Mouse (Mus musculus) adrenal gland (tissue): ENCODE measurements around the gene Suv39h2.

Source experiments
- intact Hi-C: fragments of 180-260 bp; cut with DNase I; formaldehyde crosslinking; loops from one replicate; pipeline ENCODE4 v1.15.1; 2025

Suv39h2 gene

GRCm38 (mm10) chr2:3423841-3424578 is 50.8 kb downstream of the Suv39h2 start, which contains the start of gene Dclre1c:
Gene Dclre1c, plus strand, starts transcription at chr2:3424131.
- intact Hi-C loops: no loop called here

DNA sequence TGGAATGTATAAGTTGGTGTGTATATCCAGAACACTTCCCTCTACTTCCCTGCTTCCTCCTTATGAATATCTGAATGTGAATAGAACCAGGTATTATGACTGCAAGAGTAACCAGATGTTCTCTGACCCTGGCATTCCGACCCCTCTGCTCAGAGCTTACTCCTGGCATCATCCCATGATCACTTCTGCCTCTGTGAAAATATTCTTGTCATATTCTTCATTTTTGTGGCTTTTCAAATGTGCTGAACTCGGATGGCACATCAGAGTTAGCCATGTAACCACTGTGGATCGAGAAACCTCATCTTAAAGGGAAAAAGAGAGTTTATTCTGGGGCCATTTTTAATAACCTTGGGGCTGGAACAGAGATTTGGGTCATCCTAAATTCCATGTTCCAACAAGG is 52.3 kb downstream of the Suv39h2 start, which contains the start of gene Meig1:
Gene Meig1 (minus strand): TSS at position 101 of the 400 bp plus-strand sequence.
- intact Hi-C loops: no loop called here

GRCm38 (mm10) chr2:3420157-3420556 is 54.7 kb downstream of the Suv39h2 start:
- intact Hi-C loops: no loop called here

GRCm38 (mm10) chr2:3418883-3419431 is 55.9 kb downstream of the Suv39h2 start:
- intact Hi-C loops: loop anchor here (5.0 kb wide), 1 partner anchor 93 kb away; the partner anchor contains the start of genes Cdnf, Gm45902 and Hspa14

- intact Hi-C loops: loop anchor here (5.0 kb wide), 1 partner anchor 97 kb away; the partner anchor contains the start of genes Cdnf, Gm45902 and Hspa14
These were observed 59.2 kb downstream of the Suv39h2 start for GRCm38 (mm10) chr2:3415676-3416075.

DNA sequence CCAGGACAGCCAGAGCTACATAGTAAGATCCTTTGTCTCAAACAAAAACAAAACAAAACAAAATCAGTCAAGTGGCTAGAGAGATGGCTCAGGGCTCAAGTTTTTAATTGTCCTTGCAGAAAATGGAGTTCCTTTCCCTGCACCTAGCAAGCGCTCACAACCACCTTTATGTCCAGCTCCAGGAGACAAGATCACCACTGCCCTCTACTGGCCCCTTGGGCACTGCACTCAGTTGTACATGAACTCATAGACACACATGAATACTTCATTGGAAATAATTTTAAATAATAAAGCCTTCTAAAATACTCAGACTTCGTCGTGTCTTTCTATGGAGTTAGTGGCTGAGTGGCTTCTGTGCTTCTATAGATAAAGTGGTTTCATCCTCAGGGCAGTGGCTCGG is 60.6 kb downstream of the Suv39h2 start:
- intact Hi-C loops: loop anchor here (1.0 kb wide), 1 partner anchor 64 kb away; no protein-coding TSS in a partner anchor

GRCm38 (mm10) chr2:3407756-3408155 is 67.1 kb downstream of the Suv39h2 start:
- intact Hi-C loops: no loop called here

DNA sequence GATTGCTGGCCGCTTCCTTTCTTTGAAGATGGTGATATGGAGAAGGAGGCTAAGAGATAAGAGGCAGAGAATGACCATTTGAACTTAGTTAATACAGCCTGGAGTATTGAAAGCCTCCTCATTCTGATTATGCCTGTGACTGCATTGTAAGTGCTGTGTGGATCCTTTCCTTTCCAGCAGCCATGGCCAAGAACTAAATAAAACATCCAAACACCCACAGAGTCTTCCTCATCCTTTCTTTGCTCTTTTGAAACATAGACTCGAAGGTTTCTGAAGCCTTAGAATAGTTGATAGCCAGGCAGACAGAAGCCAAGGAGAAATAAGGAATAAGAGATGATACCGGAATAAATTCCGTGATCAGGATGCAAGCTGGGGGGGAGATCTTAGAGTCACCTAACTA is 68.8 kb downstream of the Suv39h2 start:
- intact Hi-C loops: no loop called here
